Mouse (Mus musculus): Measurements from ENCODE around the gene Ckap5.

DNA sequence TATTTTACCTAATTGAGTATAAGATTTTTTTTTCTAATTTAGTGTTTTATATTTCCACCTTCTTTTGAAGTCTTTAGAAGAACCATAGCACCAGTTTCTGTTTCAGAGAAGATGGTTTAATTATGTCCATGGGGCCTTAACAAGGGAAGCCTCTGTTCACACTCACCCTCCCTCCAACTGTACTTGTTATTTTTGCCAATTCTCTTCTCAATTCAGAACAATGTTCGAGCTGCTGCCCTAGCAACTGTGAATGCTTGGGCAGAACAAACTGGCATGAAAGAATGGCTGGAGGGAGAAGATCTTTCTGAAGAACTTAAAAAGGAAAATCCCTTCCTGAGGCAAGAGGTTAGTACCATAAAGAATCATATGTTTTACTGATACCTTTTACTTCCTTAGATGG, 54.3 kb downstream of the Ckap5 start:
- no peak for TF ChIP-seq CTCF (conservative IDR thresholded peaks at IDR 0.05; ENCODE audit: low read length)
- TF ChIP-seq NANOG (IDR thresholded peaks at IDR 0.05; ENCODE audit: borderline replicate concordance, low read length) = no peak
- TF ChIP-seq POU5F1 (IDR thresholded peaks at IDR 0.05; ENCODE audit: borderline replicate concordance, low read length) = no peak

Data from E14TG2a.4 (cell line).